Mouse (Mus musculus) left cerebral cortex, adult 8-10 months (tissue): ENCODE measurements around the gene Kiss1r. TPM values are rescaled to one million over a fixed set of nuclear protein-coding genes. Genes with fewer than 3 reads are reported as not detected.

Experiments used
- DNase-seq, 2 experiments: peaks; one replicate each; pipeline ENCODE4 v3.0.0; 2022; ENCODE audit warnings: low spot score in 2 of 2
- total RNA-seq, 4 experiments: library from RNA; stranded (reverse); gene quantifications; 2 replicates each; pipeline ENCODE4 v1.2.4; 2022

Kiss1r gene
- total RNA-seq, 4 experiments from 2014 or later = 5.8 to 8.3 (median 6.4) TPM

DNA sequence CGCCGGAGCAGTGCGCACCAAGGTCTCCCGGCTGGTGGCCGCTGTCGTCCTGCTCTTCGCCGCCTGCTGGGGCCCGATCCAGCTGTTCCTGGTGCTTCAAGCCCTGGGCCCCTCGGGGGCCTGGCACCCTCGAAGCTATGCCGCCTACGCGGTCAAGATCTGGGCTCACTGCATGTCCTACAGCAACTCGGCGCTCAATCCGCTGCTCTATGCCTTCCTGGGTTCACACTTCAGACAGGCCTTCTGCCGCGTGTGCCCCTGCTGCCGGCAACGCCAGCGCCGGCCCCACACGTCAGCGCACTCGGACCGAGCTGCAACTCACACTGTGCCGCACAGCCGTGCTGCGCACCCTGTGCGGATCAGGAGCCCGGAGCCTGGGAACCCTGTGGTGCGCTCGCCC, 4.8 kb downstream of the Kiss1r start:
- no peak for DNase-seq

DNA sequence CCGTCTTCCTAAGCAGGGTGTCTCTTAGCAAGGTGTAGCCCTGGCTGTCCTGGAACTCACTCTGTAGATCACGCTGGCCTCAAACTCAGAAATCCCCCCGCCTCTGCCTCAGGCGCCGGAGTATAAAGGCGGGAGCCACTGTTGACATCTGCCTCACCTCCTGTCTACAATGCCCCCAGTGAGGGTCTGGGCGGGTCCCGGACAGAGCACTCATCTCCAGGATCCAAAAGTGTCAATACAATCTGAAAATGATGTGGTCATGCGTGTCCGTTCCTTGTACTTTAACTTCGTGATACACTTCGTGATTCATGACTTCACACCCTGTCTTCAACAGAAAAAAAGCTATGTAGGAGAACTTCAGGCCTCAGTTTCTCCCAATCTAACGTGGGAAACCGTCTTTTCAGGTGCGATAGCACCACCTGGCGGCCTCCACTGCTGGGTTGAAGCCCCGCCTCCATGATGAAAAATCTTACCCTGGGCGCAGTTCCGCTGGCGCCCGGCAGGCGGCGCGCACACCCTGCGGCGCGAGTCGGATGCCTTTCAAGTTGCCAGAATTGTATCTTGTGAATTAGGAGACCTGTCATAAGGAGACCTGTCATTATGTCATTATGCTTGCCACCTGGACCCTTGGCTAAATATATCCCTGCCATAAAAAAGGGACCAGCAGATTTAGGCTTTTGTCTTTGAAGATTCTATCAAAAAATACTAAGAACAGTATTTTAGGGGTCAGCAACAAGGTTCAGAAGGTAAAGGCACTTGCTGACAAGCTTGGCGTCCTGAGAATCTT, 8.4 kb downstream of the Kiss1r start:
- DNase-seq = peak; percentile 80 to 96

DNA sequence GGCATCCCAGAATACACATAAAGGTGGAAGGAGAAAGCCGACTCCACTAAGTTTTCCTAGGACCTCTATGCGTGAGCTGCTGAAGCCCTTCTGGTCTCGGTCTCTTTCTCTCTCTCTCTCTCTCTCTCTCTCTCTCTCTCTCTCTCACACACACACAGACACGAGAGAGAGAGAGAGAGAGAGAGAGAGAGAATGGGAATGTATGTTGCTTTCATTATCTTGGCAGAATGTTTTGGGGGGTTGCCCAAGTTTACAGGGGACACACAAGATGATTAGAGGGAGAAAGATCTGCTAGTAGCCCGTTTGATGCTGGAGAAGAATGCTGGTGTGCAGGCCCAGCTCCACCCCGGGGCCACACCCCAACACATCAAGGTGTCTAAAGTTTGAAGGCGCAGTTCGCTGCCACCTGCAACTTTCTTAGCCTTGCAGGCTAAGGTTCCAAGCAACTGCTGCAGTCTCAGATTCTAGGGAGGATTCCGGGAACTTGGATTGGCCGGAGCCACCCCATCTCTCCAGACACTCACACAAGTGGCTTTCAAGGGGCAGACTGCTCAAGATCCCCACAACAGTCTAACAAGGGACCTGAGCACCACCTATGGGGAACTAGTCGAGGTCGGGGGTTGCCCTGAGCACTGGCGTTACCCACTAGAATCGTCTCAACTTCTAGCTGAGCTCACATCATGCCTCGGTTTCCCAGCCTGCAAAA, 9.2 kb downstream of the Kiss1r start:
- DNase-seq = no peak

DNA sequence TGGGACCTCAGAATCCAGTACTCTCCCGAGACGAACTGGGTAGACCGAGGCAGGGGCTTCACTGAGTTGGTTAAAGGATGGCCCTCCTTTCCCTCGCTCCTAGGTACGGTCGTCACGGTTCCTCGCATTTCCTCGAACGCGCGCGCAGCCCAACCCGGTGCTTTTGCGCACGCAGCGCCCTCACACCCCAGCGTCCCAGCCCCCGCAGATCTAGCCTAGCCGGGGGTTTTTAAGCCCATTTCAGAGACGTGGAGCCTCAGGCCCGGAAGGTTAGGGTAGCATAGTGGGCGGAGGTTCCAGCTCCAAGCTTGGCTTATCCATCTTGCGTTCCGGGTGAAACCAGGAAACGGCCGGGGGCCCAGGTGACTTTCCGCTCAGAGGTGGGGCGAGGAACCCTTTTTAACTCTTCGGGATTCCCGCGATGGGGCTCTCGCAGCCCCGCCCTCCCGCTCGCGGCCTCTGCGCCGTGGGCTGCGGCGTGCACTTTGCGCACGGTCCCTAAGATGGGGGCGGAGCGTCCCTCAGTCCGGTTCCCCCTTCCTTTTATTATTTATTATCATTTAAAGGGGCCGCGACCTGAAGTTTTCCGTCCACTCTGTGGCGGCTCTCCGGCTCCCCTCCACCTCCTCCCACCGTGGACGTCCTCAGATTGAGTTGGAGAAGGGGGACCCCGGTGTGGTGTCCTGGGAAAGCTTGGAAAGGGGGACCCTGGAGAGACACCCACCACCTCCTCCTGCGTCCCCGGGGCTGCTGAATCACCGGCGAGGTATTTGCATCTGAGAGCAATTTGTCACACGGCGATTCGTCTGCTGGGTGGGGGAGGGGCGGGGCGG, 9.9 kb downstream of the Kiss1r start, which contains the start of gene Arid3a:
TSS of gene Arid3a (plus strand) at position 553 of the 833 bp plus-strand sequence.
- DNase-seq = peak; percentile 71 to 78

DNA sequence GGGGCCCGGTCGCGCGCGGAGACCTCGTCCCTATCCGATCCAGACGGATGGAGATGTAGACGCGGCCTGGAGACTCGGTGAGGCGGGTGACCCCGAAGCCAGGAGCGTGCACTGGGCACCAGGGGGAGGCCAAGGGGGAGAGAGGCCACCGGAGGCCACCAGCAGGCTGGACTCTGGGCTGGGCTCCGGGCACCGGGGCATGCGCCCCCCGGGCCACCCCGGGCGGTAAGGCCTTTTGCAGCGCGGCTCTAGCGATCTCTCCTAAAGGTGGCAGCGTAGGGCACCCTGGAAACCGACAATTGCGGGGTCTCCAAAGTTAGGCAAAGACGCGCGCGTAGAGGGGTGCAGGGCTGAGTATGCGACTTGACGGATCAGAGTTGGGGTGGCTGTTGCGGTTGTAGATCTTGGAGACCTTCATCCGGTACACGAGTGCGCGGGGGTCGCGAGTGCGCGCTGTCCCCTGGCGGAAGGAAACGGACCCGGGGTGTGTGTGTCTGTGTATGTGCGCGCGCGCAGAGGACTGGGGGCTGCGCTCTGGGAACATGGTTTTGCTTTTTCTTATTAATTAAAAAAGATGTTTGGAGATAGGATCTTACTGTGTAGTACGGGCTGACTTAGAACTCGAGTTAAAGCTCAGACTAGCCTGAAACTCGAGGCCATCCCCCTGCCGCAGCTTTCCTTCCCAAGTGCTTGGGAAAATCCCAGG, 10.7 kb downstream of the Kiss1r start:
- no peak for DNase-seq

DNA sequence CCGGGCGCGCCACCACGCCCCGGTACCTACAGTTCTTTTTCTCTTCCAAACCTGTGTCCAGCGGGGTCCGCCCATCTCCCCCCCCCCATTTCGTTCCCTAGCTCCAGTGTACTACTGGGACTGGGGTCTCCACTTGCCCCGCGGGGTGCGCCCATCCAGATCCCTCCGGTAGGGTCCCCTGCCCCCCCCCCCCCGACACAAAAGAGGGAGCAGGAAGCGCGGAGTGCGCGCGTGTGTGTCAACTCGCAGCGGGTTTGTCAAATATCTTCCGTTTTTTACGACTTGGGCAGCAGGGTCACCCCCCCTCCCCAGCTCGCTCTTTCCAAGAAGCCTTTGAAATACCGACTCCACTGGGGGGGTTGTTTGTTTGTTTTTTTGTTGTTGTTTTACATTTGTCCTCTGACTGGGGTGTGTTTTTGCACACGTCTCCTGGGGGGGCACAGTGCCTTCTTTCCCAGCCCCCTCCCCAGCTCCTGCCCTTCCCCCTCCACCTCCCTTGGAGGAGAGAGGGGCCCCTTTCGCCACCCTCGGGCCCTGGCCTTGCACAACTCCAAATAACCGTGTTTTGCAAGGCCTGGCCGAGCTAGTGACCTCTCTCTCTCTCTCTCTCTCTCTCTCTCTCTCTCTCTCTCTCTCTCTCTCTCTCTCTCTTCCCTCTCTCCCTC, 11.4 kb downstream of the Kiss1r start:
- no peak for DNase-seq

DNA sequence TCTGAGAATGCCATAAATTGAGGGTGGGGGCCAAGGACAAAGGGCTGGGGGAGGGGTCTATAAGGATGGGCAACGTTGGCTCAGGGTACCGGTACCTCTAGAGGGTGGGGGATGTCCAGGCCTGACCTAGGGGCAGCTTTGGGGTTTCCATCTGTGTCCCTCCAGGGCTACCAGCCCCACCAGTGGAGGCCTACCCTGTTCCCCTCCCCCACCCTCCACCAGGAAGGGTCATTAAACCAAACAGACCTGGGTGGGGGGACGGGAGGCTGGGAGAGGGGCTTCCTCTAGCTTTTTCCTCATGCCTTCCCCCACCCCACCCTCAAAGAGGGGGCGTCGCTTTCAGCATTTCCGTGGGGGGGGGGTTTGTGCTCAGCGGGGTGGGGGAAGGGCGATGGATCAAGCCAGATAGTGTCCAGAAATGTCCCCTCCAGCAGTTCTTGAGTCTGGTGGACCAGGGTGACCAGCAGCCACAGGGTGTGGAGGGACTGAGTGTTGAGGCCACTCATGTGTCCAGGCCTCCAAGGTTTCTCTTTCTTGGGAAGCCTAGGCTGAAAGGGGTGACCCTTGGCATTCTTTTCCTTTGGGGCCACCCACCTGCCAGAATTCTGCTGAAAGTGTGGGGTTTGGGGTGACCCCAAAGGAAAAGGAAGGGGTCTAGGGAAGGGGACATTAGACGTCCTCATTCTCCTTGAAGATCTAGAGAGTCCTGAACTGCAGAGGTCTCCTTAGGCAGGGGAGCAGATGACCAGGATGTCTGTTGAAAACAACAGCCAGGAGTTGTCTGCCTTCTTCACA, 12.3 kb downstream of the Kiss1r start:
- DNase-seq = no peak

DNA sequence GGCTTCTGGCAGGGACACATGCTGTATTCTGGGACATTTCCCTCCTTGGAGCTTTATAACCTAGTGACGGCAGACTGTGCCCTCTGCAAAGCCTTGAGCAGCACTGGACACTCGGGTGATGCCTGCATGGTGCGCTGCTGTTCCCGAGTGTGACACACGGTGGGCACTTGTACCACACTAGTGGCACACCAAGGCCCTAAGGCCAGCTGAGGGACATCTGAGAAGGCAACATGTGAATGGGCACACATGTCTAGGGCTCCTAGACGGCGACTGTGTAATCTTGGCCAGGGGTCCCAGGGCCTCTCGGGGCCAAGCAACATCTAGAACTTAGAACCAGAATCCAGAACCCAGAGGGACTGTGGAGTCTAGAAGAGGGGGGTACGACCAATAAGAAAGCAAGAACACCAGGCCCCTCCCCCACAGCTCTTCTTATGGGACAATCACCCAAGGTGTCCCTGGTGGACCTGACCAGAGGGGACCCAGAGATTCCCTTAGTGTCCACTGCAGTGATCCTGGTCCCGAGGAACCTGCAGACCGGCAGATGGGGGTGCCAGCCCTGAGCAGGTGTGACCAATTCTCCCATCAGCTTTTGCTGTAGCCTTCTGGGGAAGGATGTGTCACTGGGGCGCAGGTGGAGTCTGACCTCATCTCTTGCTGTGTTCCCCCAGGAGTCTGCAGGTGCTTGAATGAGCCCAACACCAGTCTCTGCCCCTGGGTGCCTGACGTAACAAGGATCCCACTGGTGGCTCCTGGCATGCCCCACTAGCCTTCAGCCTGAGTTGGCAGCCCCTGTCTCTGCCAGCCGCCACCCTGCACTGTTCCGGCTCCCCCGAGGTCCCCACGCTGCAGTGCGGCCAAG, 13.4 kb downstream of the Kiss1r start:
- no peak for DNase-seq

DNA sequence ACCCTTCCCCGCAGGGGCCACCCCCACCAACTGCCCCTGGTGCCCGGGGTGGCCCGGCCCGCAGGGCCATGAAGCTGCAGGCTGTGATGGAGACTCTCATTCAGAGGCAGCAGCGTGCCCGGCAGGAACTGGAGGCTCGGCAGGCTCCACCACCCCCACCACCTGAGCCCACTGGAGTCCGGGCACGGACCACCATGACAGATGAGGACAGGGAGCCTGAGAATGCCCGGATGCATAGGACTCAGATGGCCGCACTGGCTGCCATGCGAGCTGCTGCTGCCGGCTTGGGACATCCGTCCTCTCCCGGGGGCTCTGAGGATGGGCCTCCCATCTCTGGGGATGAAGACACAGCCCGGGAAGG, 14.0 kb downstream of the Kiss1r start:
- DNase-seq = no peak

DNA sequence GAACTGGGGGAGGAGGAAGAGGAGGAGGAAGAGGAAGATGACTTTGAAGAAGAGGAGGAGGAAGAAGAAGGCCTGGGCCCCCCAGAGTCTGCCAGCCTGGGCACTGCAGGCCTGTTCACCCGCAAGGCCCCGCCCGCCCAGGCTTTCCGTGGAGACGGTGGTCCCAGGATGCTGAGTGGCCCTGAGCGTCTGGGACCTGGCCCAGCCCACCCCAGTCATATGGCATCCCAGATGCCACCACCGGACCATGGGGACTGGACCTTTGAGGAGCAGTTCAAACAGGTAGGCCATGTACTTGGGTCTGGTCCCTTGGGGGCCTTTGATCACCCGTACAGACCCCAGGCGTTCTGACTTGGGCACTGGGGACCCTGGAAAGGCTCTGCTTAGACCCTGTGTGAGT, 15.0 kb downstream of the Kiss1r start:
- no peak for DNase-seq

DNA sequence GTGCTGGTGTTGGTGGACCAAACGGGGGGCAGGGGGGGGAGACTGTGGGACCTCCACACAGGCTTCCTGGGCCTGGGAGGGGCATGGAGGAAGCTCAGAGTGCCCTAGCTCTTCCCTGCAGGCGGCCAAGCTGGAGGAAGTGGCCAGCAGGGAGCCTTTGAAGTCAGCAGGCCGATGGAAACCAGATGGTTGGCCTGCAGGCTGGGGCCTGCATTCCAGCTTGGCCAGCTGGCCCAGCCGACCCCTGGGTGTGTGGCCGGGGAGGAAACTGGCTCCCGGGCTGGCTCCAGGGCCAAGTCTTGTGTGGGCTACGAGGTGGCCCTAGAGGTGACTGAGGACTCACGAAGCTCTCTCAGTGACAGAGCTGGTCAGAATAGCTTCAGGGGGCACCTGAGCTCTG, 16.0 kb downstream of the Kiss1r start:
- DNase-seq = no peak

DNA sequence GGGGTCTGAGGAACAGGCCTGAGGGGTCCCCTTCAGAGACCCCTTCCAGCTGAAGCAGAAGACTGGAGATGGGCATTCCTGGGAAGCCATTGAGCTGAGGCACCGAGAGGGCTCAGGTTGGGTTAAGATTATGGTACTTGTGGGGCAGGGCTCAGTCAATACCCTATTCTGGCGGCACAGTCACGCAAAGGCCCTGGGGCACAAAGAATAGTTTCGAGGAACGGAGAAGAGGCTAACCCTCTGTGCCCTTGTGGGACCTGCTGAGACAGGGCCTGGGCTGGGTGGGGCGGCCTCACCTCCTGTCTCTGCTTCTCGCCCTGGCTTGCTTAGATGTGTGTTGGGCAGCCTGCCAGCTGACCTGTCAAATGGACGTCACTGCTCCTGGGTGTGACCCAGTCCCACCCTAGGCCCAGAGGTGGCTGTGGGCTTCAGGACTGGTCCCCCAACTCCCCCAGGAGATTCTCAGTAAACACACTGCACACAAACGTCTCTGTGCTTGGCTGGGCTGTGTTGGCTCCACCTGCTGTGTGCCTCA, 16.4 kb downstream of the Kiss1r start:
- DNase-seq = no peak

DNA sequence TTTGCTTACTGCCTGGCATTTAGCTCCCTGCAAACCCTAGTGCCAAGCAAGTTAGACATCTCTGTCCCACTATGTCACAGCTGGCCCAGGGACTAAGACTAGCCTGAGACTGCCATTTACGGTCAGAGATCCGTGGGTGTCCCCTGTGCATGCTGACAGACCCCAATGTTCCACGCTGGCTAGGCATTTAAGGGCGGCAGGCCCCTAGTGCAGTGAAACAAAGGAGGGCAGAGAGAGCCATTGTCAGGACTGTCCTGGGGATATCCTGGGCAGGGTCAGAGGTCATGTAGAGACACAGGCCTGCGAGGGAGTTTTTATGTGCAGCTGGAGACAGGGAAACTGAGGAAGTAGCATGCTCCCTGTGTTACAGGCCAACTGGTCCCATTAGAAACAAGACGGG, 17.1 kb downstream of the Kiss1r start:
- no peak for DNase-seq

DNA sequence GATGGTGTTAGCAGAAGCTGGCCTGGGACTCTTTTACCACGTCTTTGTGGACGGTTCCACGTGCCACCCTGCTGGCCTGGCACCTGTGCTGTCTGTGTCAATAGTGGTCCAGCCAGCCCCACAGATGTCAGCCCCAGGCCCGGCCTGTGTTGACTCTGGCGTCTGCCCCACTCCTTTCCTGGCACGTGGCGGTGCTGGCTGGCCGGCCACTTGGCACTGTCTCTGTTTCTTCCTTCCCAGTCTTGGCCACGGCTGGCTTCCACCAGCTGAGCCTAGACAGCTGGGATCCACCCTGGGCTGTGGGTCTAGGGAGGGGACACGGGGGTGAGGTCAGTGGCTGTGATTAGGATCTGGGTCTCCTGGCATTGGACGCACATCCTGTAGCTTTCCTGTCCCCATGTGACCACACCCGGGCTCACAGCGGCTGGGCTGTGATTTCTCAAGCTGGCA, 17.5 kb downstream of the Kiss1r start:
- DNase-seq = no peak

DNA sequence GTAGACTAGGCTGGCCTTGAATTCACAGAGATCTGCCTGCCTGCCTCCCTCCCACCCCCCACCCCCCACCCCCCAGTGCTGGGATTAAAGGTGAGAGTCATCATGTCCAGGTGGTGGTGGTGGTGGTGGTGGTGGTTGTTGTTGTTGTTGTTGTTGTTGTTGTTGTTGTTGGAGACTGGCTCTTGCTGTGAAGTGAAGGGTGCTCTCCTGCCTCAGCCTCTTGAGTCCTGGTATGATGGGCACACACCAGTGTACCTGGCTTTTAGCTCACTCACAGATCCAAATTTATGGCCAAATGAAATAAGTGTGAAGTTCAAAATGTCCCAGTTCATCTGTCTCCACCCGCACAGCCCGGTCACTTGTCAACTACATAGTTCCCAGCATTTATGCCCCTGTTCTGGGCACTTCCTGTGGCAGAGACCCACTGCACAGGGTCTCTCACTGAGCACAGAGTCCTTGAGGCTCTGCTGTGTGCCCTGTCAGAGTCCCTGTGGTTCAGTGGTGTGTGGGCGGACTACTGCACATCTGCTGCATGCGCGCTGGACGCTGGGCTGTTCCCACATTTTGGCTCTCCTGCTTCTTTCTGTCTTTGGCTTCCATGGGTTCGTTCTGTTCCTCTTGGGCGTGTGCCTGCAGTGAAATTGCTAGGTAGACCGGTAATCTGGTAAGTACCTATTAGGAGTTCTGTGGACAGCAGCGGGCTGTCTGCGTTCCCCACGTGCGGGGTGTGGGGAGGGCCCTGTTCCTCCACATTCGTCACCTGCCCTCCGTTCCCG, 18.2 kb downstream of the Kiss1r start:
- DNase-seq = no peak

DNA sequence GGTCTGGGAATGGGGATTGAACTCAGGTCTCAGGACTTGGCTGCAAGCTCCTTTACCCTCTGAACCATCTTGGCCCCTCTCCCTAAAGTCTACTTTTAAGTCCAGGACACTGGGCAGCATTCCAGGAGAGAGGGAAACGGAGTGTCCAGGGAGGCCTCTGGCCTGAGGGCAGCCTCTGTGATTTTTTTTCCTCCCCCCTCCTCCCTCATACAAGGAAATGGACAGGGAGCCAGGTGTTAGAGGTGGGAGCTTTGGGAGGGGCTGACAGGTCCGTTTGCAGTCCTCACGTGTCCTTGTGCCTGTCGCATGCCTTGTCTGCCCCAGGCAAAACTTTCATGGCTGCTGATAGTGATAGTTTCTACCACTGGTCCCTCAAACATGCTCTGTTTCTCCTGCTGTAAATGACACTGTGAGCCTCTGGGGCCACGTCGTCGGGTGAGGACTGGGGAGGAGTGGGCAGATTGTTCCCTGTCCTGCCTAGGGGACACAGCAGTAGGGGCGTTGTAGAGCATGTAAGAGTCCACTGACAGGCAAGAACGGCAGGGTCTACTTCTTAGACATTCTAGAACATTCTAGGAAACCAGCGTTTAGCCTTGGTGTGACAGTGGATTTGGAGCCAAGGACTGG, 19.6 kb downstream of the Kiss1r start:
- no peak for DNase-seq

DNA sequence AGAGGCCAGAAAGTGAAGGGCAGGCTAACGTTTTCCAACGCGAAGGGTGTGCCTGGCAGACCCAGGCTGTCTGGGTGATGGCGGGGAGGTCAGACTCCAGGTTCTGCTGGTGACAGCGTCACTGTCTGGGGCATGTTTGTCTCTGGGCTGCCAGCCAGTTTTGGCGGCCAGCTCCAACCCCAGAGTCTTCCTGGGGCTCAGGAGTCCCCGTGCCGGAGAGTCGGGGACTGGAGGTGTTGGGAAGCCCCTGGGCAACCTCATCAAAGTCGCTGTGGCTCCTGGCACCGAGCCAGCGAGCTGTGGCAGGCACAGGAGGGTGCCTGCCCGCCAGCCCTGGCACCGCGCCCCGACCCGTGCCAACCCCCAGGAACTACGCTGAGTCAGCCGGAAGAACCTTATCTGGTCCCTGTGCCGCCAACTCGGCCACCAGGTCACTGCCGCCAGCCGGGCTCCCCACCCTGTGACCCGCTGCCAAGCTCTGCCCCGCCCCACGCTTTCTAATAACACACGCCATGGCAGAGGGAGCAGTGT, 20.2 kb downstream of the Kiss1r start:
- DNase-seq = no peak
